ENCODE assay signal across 8 mouse cellular contexts in the genomic region with DNA sequence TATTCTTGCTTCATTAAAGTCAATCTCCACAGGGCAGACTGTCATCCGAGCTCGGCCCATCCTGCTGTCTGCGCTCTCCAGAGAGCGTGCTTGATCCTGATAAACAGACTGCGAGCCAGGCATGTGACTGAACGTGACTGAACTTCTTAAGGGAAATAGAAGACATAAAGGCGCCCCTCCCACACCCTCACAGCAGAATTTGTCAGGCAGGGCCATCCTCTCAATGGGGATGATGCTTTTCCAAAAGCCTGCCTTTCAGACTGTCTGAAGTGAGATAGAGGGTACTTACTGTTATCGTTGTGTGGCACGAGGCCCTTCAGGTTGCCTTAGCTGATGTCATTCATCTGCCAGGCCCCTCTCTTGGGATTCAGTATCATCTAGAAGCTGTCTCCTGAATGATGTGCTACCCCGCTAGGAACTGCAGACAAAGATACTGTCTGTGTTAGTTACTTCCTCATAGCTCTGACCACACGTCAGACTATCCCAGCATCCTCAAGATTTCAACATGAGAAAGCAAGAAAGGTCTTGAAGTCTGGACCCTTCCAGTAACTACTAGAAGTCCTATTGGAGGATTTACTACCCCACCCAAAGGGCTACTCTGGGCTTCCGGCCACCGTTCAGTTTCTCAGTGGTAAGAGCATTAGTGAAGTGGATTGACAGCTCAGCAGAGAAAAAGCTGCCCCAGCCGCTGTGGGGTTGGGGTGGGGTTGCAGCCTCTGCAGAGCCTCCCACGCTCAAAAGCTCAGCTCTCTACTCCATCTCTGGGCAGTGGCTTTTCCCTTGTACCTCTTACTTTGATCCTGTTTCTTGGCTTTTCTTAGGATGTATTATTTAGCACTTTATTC. TPM values are rescaled to one million over a fixed set of nuclear protein-coding genes. Genes with fewer than 3 reads are reported as not detected.
DNase-seq lines count a peak whose midpoint lies in the region; ATAC-seq and TF ChIP-seq lines count a peak whose summit lies in the region.

No protein-coding gene starts in this region.

- peak; percentile 72 for DNase-seq in heart, adult 11 months
- no peak for DNase-seq in heart, adult 9 months (ENCODE audit: low spot score in 2 of 2)
- DNase-seq in liver, postnatal 0 days, result peak; percentile 75
- peak; percentile 56 to 71 for DNase-seq in spleen, postnatal 36 days (ENCODE audit: low spot score in 2 of 2)
- DNase-seq in embryo, embryonic 9.5 days (ENCODE audit: extremely low spot score), result no peak
- DNase-seq in cerebellum, adult 11-12 months, result no peak

- peak overlapping the region; percentile 97 for H3K27ac ChIP-seq in liver, postnatal 0 days (ENCODE audit: low read depth)
- H3K27ac ChIP-seq in neural tube, embryonic 15.5 days (replicated peaks), result no peak overlapping the region

- 30% methylated on average over 15 of the region's 15 CpGs for WGBS in liver, postnatal 0 days (ENCODE audit: insufficient replicate concordance)
- 47% methylated on average over 15 of the region's 15 CpGs for WGBS in neural tube, embryonic 15.5 days

- peak; percentile 96 for TF ChIP-seq EP300 in liver, postnatal 0 days (IDR thresholded peaks at IDR 0.05; ENCODE audit: low read depth)

- no peaks in the 10 kb centered on the region for H3K9me3 ChIP-seq in liver, postnatal 0 days (ENCODE audit: low read length)
- no peaks in the 10 kb centered on the region for H3K9me3 ChIP-seq in neural tube, embryonic 15.5 days (replicated peaks)

- peak overlapping the region; percentile 80 for H3K4me2 ChIP-seq in liver, postnatal 0 days (ENCODE audit: low read depth, low read length)
- no peak overlapping the region for H3K4me2 ChIP-seq in neural tube, embryonic 15.5 days

- H3K9ac ChIP-seq in liver, postnatal 0 days (replicated peaks), result peak overlapping the region; percentile 70; the same call in 1 of the 2 replicates
- no peak overlapping the region for H3K9ac ChIP-seq in neural tube, embryonic 15.5 days (replicated peaks)

- H3K36me3 ChIP-seq in liver, postnatal 0 days (replicated peaks; ENCODE audit: insufficient read depth, low read length), result no peaks in the 10 kb centered on the region
- H3K36me3 ChIP-seq in neural tube, embryonic 15.5 days, result no peaks in the 10 kb centered on the region

- peaks cover 10% of the 10 kb centered on the region for H3K4me1 ChIP-seq in liver, postnatal 0 days (ENCODE audit: insufficient read depth)
- no peaks in the 10 kb centered on the region for H3K4me1 ChIP-seq in neural tube, embryonic 15.5 days

- H3K27me3 ChIP-seq in liver, postnatal 0 days (ENCODE audit: insufficient read depth, low read length), result no peaks in the 10 kb centered on the region
- no peaks in the 10 kb centered on the region for H3K27me3 ChIP-seq in neural tube, embryonic 15.5 days (replicated peaks)

- H3K4me3 ChIP-seq in liver, postnatal 0 days (ENCODE audit: low read depth, low read length), result peak overlapping the region; percentile 42
- no peak overlapping the region for H3K4me3 ChIP-seq in neural tube, embryonic 15.5 days (replicated peaks)

- TF ChIP-seq CTCF in liver, postnatal 0 days (IDR thresholded peaks at IDR 0.05; ENCODE audit: low read depth), result no peak

- peak; percentile 43 for ATAC-seq in common myeloid progenitor, adult 5-6 weeks (replicated peaks; ENCODE audit: low read depth, poor library complexity, severe bottlenecking)
- peak; percentile 93 for ATAC-seq in liver, postnatal 0 days
- ATAC-seq in neural tube, embryonic 15.5 days (ENCODE audit: low FRiP score), result no peak

RNA-seq across cellular contexts. Expression of a gene that starts 28.2 kb away (rescaled TPM):
- 156 and 192 TPM in 2 replicates for total RNA-seq in common myeloid progenitor, adult 5-6 weeks (2017)
- polyA plus RNA-seq in liver, postnatal 0 days (2015; fragmentation: Nextera tagmentation; extraction: Ambion mirVana), result 36.4 and 41.9 TPM in 2 replicates
- polyA plus RNA-seq in neural tube, embryonic 15.5 days (2015; fragmentation: Nextera tagmentation; extraction: Ambion mirVana), result 6.4 and 13.2 TPM in 2 replicates

Comparison
In these comparisons a context has a peak if more than half of its experiments do, and no peak if none do; other contexts are left out.
1. DNase-seq: peak in heart, adult 11 months (single experiment), liver, postnatal 0 days (single experiment) and spleen, postnatal 36 days (2 of 2); none in heart, adult 9 months (0 of 2), embryo, embryonic 9.5 days (single experiment) and cerebellum, adult 11-12 months (single experiment).